Mouse (Mus musculus) Patski (cell line): ENCODE measurements around the gene Fbxo27. TPM values are rescaled to one million over a fixed set of nuclear protein-coding genes. Genes with fewer than 3 reads are reported as not detected.
A peak's percentile ranks its signal among the peaks of the same experiment; 100 is the strongest.

Experiments
- ATAC-seq: fragments of 100-300 bp; one replicate; pipeline ENCODE4 v1.8.0; 2021
- CTCF ChIA-PET: fragments of 350-600 bp; sonication (Branson Sonifier 250); formaldehyde crosslinking; loops from one replicate; lab custom pipeline; 2022; ENCODE audit warnings: inconsistent platforms; lab: Charles Lee
- POLR2A ChIA-PET: fragments of 350-600 bp; sonication (Branson Sonifier 250); formaldehyde crosslinking; loops from one replicate; lab custom pipeline; 2022; ENCODE audit warnings: antibody characterized with exemption, inconsistent platforms; lab: Charles Lee
- DNase-seq: peaks from one replicate; pipeline ENCODE4 v3.0.0-alpha.2; 2011; ENCODE audit warnings: low read depth, low spot score
- H3K27me3 ChIP-seq: fragments of 371-371 bp; one replicate; pipeline ENCODE4 v1.5.1; 2021
- CTCF ChIP-seq: fragments of 100-300 bp; IDR thresholded peaks from one replicate; pipeline ENCODE4 v1.5.1; 2021
- in situ Hi-C: fragments of 300-500 bp; cut with MboI; formaldehyde crosslinking; loops from 3 replicates; pipeline ENCODE4 v1.11.1; 2018; ENCODE audit warnings: low pct_unique_long_range_greater_than_20kb, mixed read lengths
- polyA plus RNA-seq: library from polyadenylated mRNA; unstranded; gene quantifications from one replicate; pipeline ENCODE4 v1.2.3, GENCODE M21; 2021

Fbxo27 gene
- polyA plus RNA-seq, 1 experiment from 2014 or later = not detected

DNA sequence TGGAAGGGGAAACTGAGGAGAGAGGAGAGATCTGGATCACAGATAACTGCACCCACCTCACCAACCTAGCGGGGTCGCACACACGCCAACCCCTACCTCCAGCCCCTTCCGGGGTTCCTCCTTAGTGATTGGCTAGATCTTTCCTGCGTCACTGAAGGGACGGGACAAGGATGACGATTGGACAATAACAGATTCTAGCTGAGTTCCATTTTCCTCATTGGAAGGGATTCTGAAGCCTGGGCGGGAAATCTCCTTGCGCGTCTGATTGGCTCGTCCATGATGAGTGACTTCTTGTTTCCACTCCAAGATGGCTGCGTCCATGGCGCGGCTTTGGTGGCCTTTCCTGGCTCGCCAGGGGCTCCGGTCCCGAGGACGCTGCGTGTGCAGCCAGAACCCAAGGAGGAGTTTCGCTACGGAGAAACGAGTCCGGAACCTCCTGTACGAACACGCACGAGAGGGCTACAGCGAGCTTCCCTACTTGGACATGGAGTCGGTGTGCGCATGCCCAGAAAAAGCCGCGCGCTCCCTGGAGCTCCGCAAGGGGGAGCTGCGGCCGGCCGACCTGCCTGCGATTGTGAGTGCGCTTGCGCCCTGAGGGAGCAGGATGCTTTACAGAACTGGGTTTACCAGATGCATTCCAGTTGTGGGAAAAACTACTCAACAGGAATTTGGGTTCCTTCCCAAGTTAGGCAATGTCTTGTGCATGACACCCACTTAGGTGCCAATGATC lies 49.2 kb downstream of the Fbxo27 start, which contains the start of the genes Mrps12 and Sars2:
Gene Mrps12 (minus strand): TSS at position 112 of the 730 bp plus-strand sequence.
Gene Sars2 (plus strand): TSS at position 284 of the 730 bp plus-strand sequence.
- CTCF ChIA-PET = interaction anchor here (0.7 to 1.6 kb wide), 7 partner anchors 14 to 305 kb away, joined by 3 to 5 read pairs (median 3); partner anchors contain the start of genes Ccer2, Fbxo17, Gmfg and Sirt2
- no peak for TF ChIP-seq CTCF
- ATAC-seq (peak; percentile 97), DNase-seq (peak; percentile 89)
- H3K27me3 ChIP-seq = no peaks in the 10 kb centered on the region
- POLR2A ChIA-PET = no interaction called here
- in situ Hi-C loops = no loop called here

Other genes starting within 250 kb of the Fbxo27 start
- gene Lrfn1, start 240.9 kb upstream of the Fbxo27 start, polyA plus RNA-seq = 2.6 TPM
- not detected for gene Ifnl2, start 182.4 kb upstream of the Fbxo27 start, polyA plus RNA-seq
- not detected for gene Ifnl3, start 170.0 kb upstream of the Fbxo27 start, polyA plus RNA-seq
- not detected for gene Sycn, start 152.0 kb upstream of the Fbxo27 start, polyA plus RNA-seq
- gene Nccrp1, start 145.6 kb upstream of the Fbxo27 start, polyA plus RNA-seq = not detected
- gene Samd4b, start 94.7 kb upstream of the Fbxo27 start, polyA plus RNA-seq = 79.6 TPM
- gene Pak4, start 94.7 kb upstream of the Fbxo27 start, polyA plus RNA-seq = 49.3 TPM
- gene Acp7, start 61.5 kb upstream of the Fbxo27 start, polyA plus RNA-seq = not detected
- gene Fbxo17, start 24.0 kb downstream of the Fbxo27 start, polyA plus RNA-seq = 5.9 TPM
- 65.8 TPM for gene Mrps12, start 49.0 kb downstream of the Fbxo27 start, polyA plus RNA-seq
- gene Sars2, start 49.1 kb downstream of the Fbxo27 start, polyA plus RNA-seq = 14.8 TPM
- gene Ccer2, start 63.3 kb downstream of the Fbxo27 start, polyA plus RNA-seq = not detected
- 103 TPM for gene Sirt2, start 73.9 kb downstream of the Fbxo27 start, polyA plus RNA-seq
- 37.2 TPM for gene Nfkbib, start 74.7 kb downstream of the Fbxo27 start, polyA plus RNA-seq
- gene Rinl, start 96.1 kb downstream of the Fbxo27 start, polyA plus RNA-seq = 2.6 TPM
- 309 TPM for gene Hnrnpl, start 115.7 kb downstream of the Fbxo27 start, polyA plus RNA-seq
- 208 TPM for gene Ech1, start 132.4 kb downstream of the Fbxo27 start, polyA plus RNA-seq
- gene Lgals4, start 141.0 kb downstream of the Fbxo27 start, polyA plus RNA-seq = 4.1 TPM
- 0.74 TPM for gene Lgals7, start 171.0 kb downstream of the Fbxo27 start, polyA plus RNA-seq
- gene Capn12, start 188.6 kb downstream of the Fbxo27 start, polyA plus RNA-seq = 0.06 TPM